Mouse (Mus musculus) midbrain, postnatal 0 days (tissue): ENCODE data around the gene Lmf2. TPM values are rescaled to one million over a fixed set of nuclear protein-coding genes. Genes with fewer than 3 reads are reported as not detected.

ENCODE experiments used
- ATAC-seq: fragments of 200-750 bp; cut with Nextera tagmentation; 2 replicates; pipeline ENCODE4 v1.8.0; 2017; ENCODE audit warnings: moderate number of reproducible peaks, mild to moderate bottlenecking, moderate TSS enrichment, moderate library complexity; ENCODE audit not compliant: low FRiP score
- DNase-seq: peaks from one replicate; pipeline ENCODE4 v3.0.0-alpha.2; 2015; ENCODE audit warnings: low spot score
- H3K27ac ChIP-seq: fragments of 300-500 bp; sonication (generic); 2 replicates; pipeline ENCODE4 v1.5.1; 2014; ENCODE audit warnings: low read depth, mild to moderate bottlenecking, low read length, mixed read lengths
- H3K27me3 ChIP-seq: fragments of 300-500 bp; sonication (generic); 2 replicates; pipeline ENCODE4 v1.6.1; 2014; ENCODE audit warnings: low read length, control low read depth, mixed read lengths; ENCODE audit not compliant: insufficient read depth
- H3K36me3 ChIP-seq: fragments of 300-500 bp; sonication (generic); 2 replicates; pipeline ENCODE4 v1.6.1; 2014; ENCODE audit warnings: low read length, control low read depth, mixed read lengths; ENCODE audit not compliant: insufficient read depth
- H3K4me1 ChIP-seq: fragments of 300-500 bp; sonication (generic); 2 replicates; pipeline ENCODE4 v1.6.1; 2014; ENCODE audit warnings: mild to moderate bottlenecking, control low read depth, antibody characterized with exemption, low read length, mixed read lengths; ENCODE audit not compliant: insufficient read depth
- H3K4me2 ChIP-seq: fragments of 300-500 bp; sonication (generic); 2 replicates; pipeline ENCODE4 v1.6.1; 2014; ENCODE audit warnings: low read depth, mild to moderate bottlenecking, low read length, mixed read lengths; ENCODE audit not compliant: poor library complexity, severe bottlenecking
- H3K4me3 ChIP-seq: fragments of 300-500 bp; sonication (generic); 2 replicates; pipeline ENCODE4 v1.5.1; 2014; ENCODE audit warnings: low read depth, mild to moderate bottlenecking, low read length, moderate library complexity
- H3K9ac ChIP-seq: fragments of 300-500 bp; sonication (generic); replicated peaks from 2 replicates; pipeline ENCODE4 v1.6.1; 2014; ENCODE audit warnings: mild to moderate bottlenecking, low read length, moderate library complexity, mixed read lengths; ENCODE audit not compliant: poor library complexity, severe bottlenecking
- H3K9me3 ChIP-seq: fragments of 300-500 bp; sonication (generic); 2 replicates; pipeline ENCODE4 v1.6.1; 2016; ENCODE audit warnings: low read length, control low read depth
- CTCF ChIP-seq: IDR thresholded peaks from 2 replicates; pipeline ENCODE4 v1.5.1; 2016; ENCODE audit warnings: antibody characterized with exemption, mild to moderate bottlenecking
- WGBS: fragments of 180-500 bp; shearing (Covaris S2); extraction: QIAGEN DNeasy Blood & Tissue Kit; methylation state at CpG from one replicate; pipeline ENCODE4 v1.1.7; 2014; 5-methylcytosine and 5-hydroxymethylcytosine counted together
- polyA plus RNA-seq: library from polyadenylated mRNA; unstranded; fragments of >200 nt; fragmentation: Nextera tagmentation; extraction: Ambion mirVana; gene quantifications from 2 replicates; pipeline ENCODE4 v1.2.1, GENCODE M21; 2015
- total RNA-seq: library from RNA; depleted of rRNA; stranded (reverse); fragments of >200 nt; gene quantifications from 2 replicates; pipeline ENCODE4 v1.2.3, GENCODE M21; 2014

Lmf2 gene
- total and polyA plus RNA-seq, 2 experiments from 2014 or later = 25.6 to 27.3 TPM

- no peaks in the 10 kb centered on the region for H3K9me3 ChIP-seq
- H3K9ac ChIP-seq = no peak overlapping the region
- TF ChIP-seq CTCF = no peak
- no peak for DNase-seq
- no peaks in the 10 kb centered on the region for H3K36me3 ChIP-seq
- H3K27me3 ChIP-seq = no peaks in the 10 kb centered on the region
- no peak overlapping the region for H3K4me3 ChIP-seq
- H3K4me1 ChIP-seq = no peaks in the 10 kb centered on the region
- 87% methylated on average over 4 of the region's 4 CpGs for WGBS
- no peak overlapping the region for H3K27ac ChIP-seq
- no peak for ATAC-seq
- no peak overlapping the region for H3K4me2 ChIP-seq
These were observed 41.4 kb upstream of the Lmf2 start for GRCm38 (mm10) chr15:89396883-89397282.

- Histone ChIP-seq H3K9ac (no peak overlapping the region), H3K27me3 (no peaks in the 10 kb centered on the region), H3K9me3 (no peaks in the 10 kb centered on the region), H3K4me1 (no peaks in the 10 kb centered on the region), H3K4me3 (no peak overlapping the region), H3K27ac (no peak overlapping the region), H3K4me2 (no peak overlapping the region), H3K36me3 (no peaks in the 10 kb centered on the region)
- no peak for TF ChIP-seq CTCF
- DNase-seq = no peak
- WGBS = 91% methylated on average over 10 of the region's 10 CpGs
- no peak for ATAC-seq
These were observed 34.6 kb upstream of the Lmf2 start for GRCm38 (mm10) chr15:89390081-89390480.

- TF ChIP-seq CTCF = no peak
- Histone ChIP-seq H3K27ac (no peak overlapping the region), H3K4me1 (no peaks in the 10 kb centered on the region), H3K4me3 (no peak overlapping the region), H3K9ac (no peak overlapping the region), H3K36me3 (no peaks in the 10 kb centered on the region), H3K9me3 (no peaks in the 10 kb centered on the region), H3K27me3 (no peaks in the 10 kb centered on the region), H3K4me2 (no peak overlapping the region)
- ATAC-seq (no peak), DNase-seq (no peak)
- WGBS = 45% methylated on average over 12 of the region's 12 CpGs
These were observed 31.7 kb upstream of the Lmf2 start for GRCm38 (mm10) chr15:89387127-89387526.

GRCm38 (mm10) chr15:89384617-89385016 is 29.2 kb upstream of the Lmf2 start, which contains the start of gene Klhdc7b:
TSS of gene Klhdc7b (plus strand) at chr15:89384917.
- WGBS = 91% methylated on average over 7 of the region's 7 CpGs
- Histone ChIP-seq H3K4me2 (no peak within 1 kb of the TSS), H3K4me3 (no peak within 1 kb of the TSS), H3K36me3 (no peaks in the 10 kb centered on the region), H3K27ac (no peak within 1 kb of the TSS), H3K9me3 (no peaks in the 10 kb centered on the region), H3K4me1 (no peaks in the 10 kb centered on the region), H3K9ac (no peak within 1 kb of the TSS), H3K27me3 (peaks cover 1% of the 10 kb centered on the region; the same call in 1 of the 2 replicates)
- no peak for DNase-seq
- TF ChIP-seq CTCF = no peak
- ATAC-seq = no peak

GRCm38 (mm10) chr15:89379429-89379828 is 24.0 kb upstream of the Lmf2 start:
- Histone ChIP-seq H3K4me3 (peak overlapping the region; percentile 33), H3K9me3 (no peaks in the 10 kb centered on the region), H3K27ac (no peak overlapping the region), H3K36me3 (no peaks in the 10 kb centered on the region), H3K4me1 (peaks cover 13% of the 10 kb centered on the region), H3K27me3 (peaks cover 32% of the 10 kb centered on the region), H3K9ac (no peak overlapping the region), H3K4me2 (peak overlapping the region; percentile 66)
- WGBS = 16% methylated on average over 10 of the region's 10 CpGs
- ATAC-seq = no peak
- DNase-seq = no peak
- no peak for TF ChIP-seq CTCF

GRCm38 (mm10) chr15:89378831-89379401 is 23.5 kb upstream of the Lmf2 start, which contains the start of gene Odf3b:
TSS of gene Odf3b (minus strand) at chr15:89379282.
- 1% methylated on average over 33 of the region's 33 CpGs for WGBS
- no peak for DNase-seq
- no peak for ATAC-seq
- H3K9ac ChIP-seq = 0 out of 2 replicates have a peak within 1 kb of the TSS, but pooled peaks have one; percentile 25
- TF ChIP-seq CTCF = no peak
- H3K4me3 ChIP-seq = peak within 1 kb of the TSS; percentile 33
- H3K9me3 ChIP-seq = no peaks in the 10 kb centered on the region
- peaks cover 32% of the 10 kb centered on the region for H3K27me3 ChIP-seq
- H3K4me1 ChIP-seq = peaks cover 16% of the 10 kb centered on the region
- H3K27ac ChIP-seq = no peak within 1 kb of the TSS
- H3K36me3 ChIP-seq = no peaks in the 10 kb centered on the region
- peak within 1 kb of the TSS; percentile 66 for H3K4me2 ChIP-seq
